Comparison of ENCODE assay signal across 8 mouse cellular contexts in genomic region chr7:127896384-127896783, GRCm38 (mm10). TPM values are rescaled to one million over a fixed set of nuclear protein-coding genes. Genes with fewer than 3 reads are reported as not detected.
DNase-seq lines count a peak whose midpoint lies in the region; ATAC-seq and TF ChIP-seq lines count a peak whose summit lies in the region.
"Had no signal": no experiment of that assay in that cellular context is flagged by ENCODE, and none has a peak within 500 bp of the region (broad histone marks: within the 10 kb centered on the region; RNA-seq: fewer than 3 reads in every experiment).

No protein-coding gene starts in this region.

- no peaks in the 10 kb centered on the region for H3K27me3 ChIP-seq in neural tube, embryonic 15.5 days (replicated peaks)
- no peaks in the 10 kb centered on the region for H3K27me3 ChIP-seq in kidney, postnatal 0 days (ENCODE audit: insufficient read depth, low read length)
- H3K27me3 ChIP-seq: heart, embryonic 15.5 days had no signal

- H3K4me3 ChIP-seq in neural tube, embryonic 15.5 days (replicated peaks), result no peak overlapping the region
- no peak overlapping the region for H3K4me3 ChIP-seq in kidney, postnatal 0 days (replicated peaks; ENCODE audit: low read depth, low read length)

- WGBS in neural tube, embryonic 15.5 days, result 59% methylated on average over 13 of the region's 13 CpGs
- 67% methylated on average over 13 of the region's 13 CpGs for WGBS in kidney, postnatal 0 days

- no peak overlapping the region for H3K9ac ChIP-seq in neural tube, embryonic 15.5 days (replicated peaks)
- no peak overlapping the region for H3K9ac ChIP-seq in kidney, postnatal 0 days (ENCODE audit: low read depth, low read length)
- H3K9ac ChIP-seq: heart, embryonic 15.5 days had no signal

- peak; percentile 53 for DNase-seq in neural tube, embryonic 10.5 days (ENCODE audit: extremely low spot score, low spot score)
- DNase-seq in adrenal gland, adult 2 months, result peak; percentile 49
- DNase-seq in cerebellum, postnatal 25 days, result peak; percentile 71 to 86
- peak; percentile 52 for DNase-seq in kidney, postnatal 0 days (ENCODE audit: low spot score)
- peak; percentile 79 for DNase-seq in lung, postnatal 14 days
- DNase-seq in spleen, postnatal 4 days (ENCODE audit: low spot score in 2 of 2), result peak; percentile 80 to 92

- H3K9me3 ChIP-seq in neural tube, embryonic 15.5 days (replicated peaks), result no peaks in the 10 kb centered on the region
- H3K9me3 ChIP-seq in kidney, postnatal 0 days (replicated peaks; ENCODE audit: low read length), result no peaks in the 10 kb centered on the region
- H3K9me3 ChIP-seq: heart, embryonic 15.5 days had no signal

- H3K36me3 ChIP-seq in neural tube, embryonic 15.5 days, result peaks cover 16% of the 10 kb centered on the region
- peaks cover 8% of the 10 kb centered on the region for H3K36me3 ChIP-seq in kidney, postnatal 0 days (ENCODE audit: insufficient read depth, low read length)

- no peak overlapping the region for H3K27ac ChIP-seq in neural tube, embryonic 15.5 days (replicated peaks)
- no peak overlapping the region for H3K27ac ChIP-seq in kidney, postnatal 0 days

- peaks cover 13% of the 10 kb centered on the region for H3K4me1 ChIP-seq in neural tube, embryonic 15.5 days
- H3K4me1 ChIP-seq in kidney, postnatal 0 days (replicated peaks; ENCODE audit: insufficient read depth, low read length), result peaks cover 11% of the 10 kb centered on the region; the same call in 1 of the 2 replicates

- TF ChIP-seq CTCF in kidney, postnatal 0 days (IDR thresholded peaks at IDR 0.05; ENCODE audit: low read depth), result peak; percentile 73

- H3K4me2 ChIP-seq in neural tube, embryonic 15.5 days, result no peak overlapping the region
- no peak overlapping the region for H3K4me2 ChIP-seq in kidney, postnatal 0 days (ENCODE audit: low read length)

- ATAC-seq in neural tube, embryonic 15.5 days (ENCODE audit: low FRiP score), result no peak
- ATAC-seq in kidney, postnatal 0 days (replicated peaks; ENCODE audit: low FRiP score, low read depth), result no peak

RNA-seq across cellular contexts. Expression of gene Vkorc1, which starts 1.0 kb away (rescaled TPM):
- 86.2 and 96.0 TPM in 2 replicates for polyA plus RNA-seq in neural tube, embryonic 15.5 days (2015; fragmentation: Nextera tagmentation; extraction: Ambion mirVana)
- total RNA-seq in adrenal gland, adult 2 months (2021), result 10 to 100 TPM; 62.7 to 85.5 TPM
- polyA plus RNA-seq in adrenal gland, adult 2 months (2012; rRNA removed), result 152 and 201 TPM in 2 replicates
- polyA plus RNA-seq in kidney, postnatal 0 days (2015; fragmentation: Nextera tagmentation; extraction: Ambion mirVana), result 162 and 165 TPM in 2 replicates

RNA-seq across cellular contexts. Expression of gene Gm21974, which starts 1.1 kb away (rescaled TPM):
- polyA plus RNA-seq in neural tube, embryonic 15.5 days (2015; fragmentation: Nextera tagmentation; extraction: Ambion mirVana), result not detected in 2 replicates
- not detected for total RNA-seq in adrenal gland, adult 2 months (2021)
- polyA plus RNA-seq in adrenal gland, adult 2 months (2012; rRNA removed), result not detected in 2 replicates
- not detected in 2 replicates for polyA plus RNA-seq in kidney, postnatal 0 days (2015; fragmentation: Nextera tagmentation; extraction: Ambion mirVana)
- polyA plus RNA-seq: heart, embryonic 15.5 days had no signal

RNA-seq across cellular contexts. Expression of gene Prss53, which starts 5.6 kb away (rescaled TPM):
- 1.1 and 1.2 TPM in 2 replicates for polyA plus RNA-seq in neural tube, embryonic 15.5 days (2015; fragmentation: Nextera tagmentation; extraction: Ambion mirVana)
- total RNA-seq in adrenal gland, adult 2 months (2021), result 1 to 10 TPM; 1.0 to 1.2 TPM
- 3.0 and 4.5 TPM in 2 replicates for polyA plus RNA-seq in adrenal gland, adult 2 months (2012; rRNA removed)
- polyA plus RNA-seq in kidney, postnatal 0 days (2015; fragmentation: Nextera tagmentation; extraction: Ambion mirVana), result 8.8 and 9.3 TPM in 2 replicates

RNA-seq across cellular contexts. Expression of gene Bckdk, which starts 7.5 kb away (rescaled TPM):
- polyA plus RNA-seq in neural tube, embryonic 15.5 days (2015; fragmentation: Nextera tagmentation; extraction: Ambion mirVana), result 58.2 and 66.7 TPM in 2 replicates
- 100 to 1,000 TPM; 122 to 138 TPM for total RNA-seq in adrenal gland, adult 2 months (2021)
- 164 and 166 TPM in 2 replicates for polyA plus RNA-seq in adrenal gland, adult 2 months (2012; rRNA removed)
- 120 and 125 TPM in 2 replicates for polyA plus RNA-seq in kidney, postnatal 0 days (2015; fragmentation: Nextera tagmentation; extraction: Ambion mirVana)

RNA-seq across cellular contexts. Expression of gene Kat8, which starts 15.9 kb away (rescaled TPM):
- 41.3 and 46.1 TPM in 2 replicates for polyA plus RNA-seq in neural tube, embryonic 15.5 days (2015; fragmentation: Nextera tagmentation; extraction: Ambion mirVana)
- total RNA-seq in adrenal gland, adult 2 months (2021), result 10 to 100 TPM; 24.6 to 27.1 TPM
- 10.6 and 10.9 TPM in 2 replicates for polyA plus RNA-seq in adrenal gland, adult 2 months (2012; rRNA removed)
- polyA plus RNA-seq in kidney, postnatal 0 days (2015; fragmentation: Nextera tagmentation; extraction: Ambion mirVana), result 30.9 and 32.2 TPM in 2 replicates
